Mouse (Mus musculus) cerebellum, adult 2 months (tissue): ENCODE results near the gene Mslnl.

ENCODE experiments used
- CTCF ChIP-seq: fragments of 200-500 bp; IDR thresholded peaks from 2 replicates; pipeline ENCODE4 v1.5.1; 2011; ENCODE audit warnings: low read depth, mild to moderate bottlenecking, control low read depth, low read length, moderate library complexity, borderline replicate concordance; ENCODE audit not compliant: insufficient read depth
- POLR2A ChIP-seq: fragments of 200-500 bp; IDR thresholded peaks from 2 replicates; pipeline ENCODE4 v1.6.1; 2011; ENCODE audit warnings: low read length, control low read depth, borderline replicate concordance; ENCODE audit not compliant: insufficient read depth

DNA sequence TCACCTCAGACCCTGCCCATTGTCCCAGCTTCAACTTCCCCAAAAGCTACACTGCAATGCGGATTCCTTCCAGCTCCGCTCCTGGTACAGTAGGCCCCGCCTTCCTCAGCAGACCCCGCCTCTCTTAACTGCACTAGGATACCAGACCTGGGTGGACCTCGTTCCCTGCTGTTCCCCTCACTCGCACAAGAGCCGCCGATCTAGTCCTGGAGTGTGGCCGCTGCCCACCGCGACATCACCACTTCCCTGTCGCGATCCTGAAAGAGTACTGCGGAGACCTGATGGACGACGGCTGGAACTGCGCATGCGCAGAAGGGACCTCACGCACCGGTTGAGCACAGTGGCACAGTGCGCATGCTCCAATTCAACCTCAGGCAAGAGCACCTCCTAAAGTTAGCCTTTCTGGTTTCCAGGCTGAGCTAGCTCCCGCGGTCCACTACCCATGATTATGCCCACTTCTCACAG is 49.5 kb downstream of the Mslnl start, which contains the start of gene Haghl:
- no peak for TF ChIP-seq CTCF
- TF ChIP-seq POLR2A: peak; percentile 97
